Mouse (Mus musculus): ENCODE results near the gene Zfyve28.
A peak's percentile ranks its signal among the peaks of the same experiment; 100 is the strongest.

The Zfyve28 gene

GRCm38 (mm10) chr5:34288154-34288716 lies at the start of gene Zfyve28, which contains the start of gene Cfap99:
Gene Zfyve28, minus strand, starts transcription at chr5:34288449.
Gene Cfap99, plus strand, starts transcription at chr5:34288600.
- DNase-seq (ENCODE audit: low spot score) = peak; percentile 32

- DNase-seq (ENCODE audit: low spot score) = peak; percentile 26
Measured at GRCm38 (mm10) chr5:34336775-34337450, 48.7 kb upstream of the Zfyve28 start.

DNA sequence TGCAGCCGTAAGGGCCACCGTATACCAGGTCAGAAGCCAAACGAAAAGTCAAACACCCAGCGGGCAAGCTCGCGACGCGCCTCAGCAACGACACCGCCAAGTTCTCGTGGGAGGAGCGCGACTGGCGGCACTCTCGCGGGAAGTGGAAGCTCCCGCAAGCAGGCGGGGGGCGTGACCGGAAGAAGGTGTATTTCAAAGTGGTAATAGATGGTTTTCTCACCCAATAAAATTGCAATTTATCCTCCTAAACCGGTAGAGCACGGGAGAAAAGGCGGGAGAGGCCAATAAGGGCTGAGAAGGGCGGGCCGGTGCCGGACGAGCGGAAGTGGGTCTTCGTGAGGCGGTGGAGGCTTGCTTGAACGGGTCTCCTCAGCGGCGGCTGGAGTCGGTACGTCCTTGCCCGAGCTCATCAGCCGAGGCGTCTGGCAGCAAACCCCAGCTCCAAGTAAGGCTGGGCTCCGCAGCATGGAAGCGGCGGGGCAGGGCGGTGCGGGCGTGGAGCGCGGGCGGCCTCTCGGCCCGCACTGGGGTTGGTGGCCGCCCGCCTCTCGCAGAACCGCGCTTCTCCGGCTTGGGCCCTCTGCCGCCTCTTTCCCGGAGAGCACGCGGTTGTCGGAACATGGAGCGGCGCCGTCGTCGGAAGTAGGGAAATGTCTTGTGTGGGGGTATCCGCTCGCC lies 48.0 kb upstream of the Zfyve28 start, which contains the start of gene Rnf4:
TSS of gene Rnf4 (plus strand) at position 193 of the 678 bp plus-strand sequence.
- DNase-seq (ENCODE audit: low spot score) = peak; percentile 88

- no peak for DNase-seq (ENCODE audit: low spot score)
Measured at GRCm38 (mm10) chr5:34335539-34336096, 47.4 kb upstream of the Zfyve28 start.

- no peak for DNase-seq (ENCODE audit: low spot score)
Measured at GRCm38 (mm10) chr5:34334081-34334480, 45.8 kb upstream of the Zfyve28 start.

GRCm38 (mm10) chr5:34330136-34330535 lies 41.9 kb upstream of the Zfyve28 start:
- DNase-seq (ENCODE audit: low spot score) = no peak

- no peak for DNase-seq (ENCODE audit: low spot score)
Measured at GRCm38 (mm10) chr5:34326875-34327576, 38.8 kb upstream of the Zfyve28 start.

DNA sequence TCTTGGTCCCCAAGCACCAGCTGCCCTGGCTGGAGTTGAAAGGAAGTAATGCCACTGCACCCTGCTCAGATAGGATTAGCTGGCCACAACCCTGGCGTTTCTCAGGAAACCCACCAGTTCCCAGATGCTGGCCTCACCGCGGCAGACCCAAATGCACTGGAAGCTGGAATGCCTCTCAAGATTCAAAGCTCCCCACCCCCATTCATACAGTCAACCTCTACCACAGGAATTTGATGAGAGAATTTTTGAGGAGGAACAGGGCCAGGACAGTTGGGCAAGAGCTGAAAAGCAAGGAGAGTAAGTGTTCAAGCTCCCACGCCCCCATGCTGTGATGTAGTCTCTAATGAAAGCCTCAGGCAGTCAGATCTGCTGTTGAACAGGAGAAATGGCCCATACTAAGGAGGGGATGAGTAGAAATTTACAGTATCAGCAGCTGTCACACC lies 38.0 kb upstream of the Zfyve28 start:
- no peak for DNase-seq (ENCODE audit: low spot score)

- DNase-seq (ENCODE audit: low spot score) = no peak
Measured at GRCm38 (mm10) chr5:34325286-34325685, 37.0 kb upstream of the Zfyve28 start.

DNA sequence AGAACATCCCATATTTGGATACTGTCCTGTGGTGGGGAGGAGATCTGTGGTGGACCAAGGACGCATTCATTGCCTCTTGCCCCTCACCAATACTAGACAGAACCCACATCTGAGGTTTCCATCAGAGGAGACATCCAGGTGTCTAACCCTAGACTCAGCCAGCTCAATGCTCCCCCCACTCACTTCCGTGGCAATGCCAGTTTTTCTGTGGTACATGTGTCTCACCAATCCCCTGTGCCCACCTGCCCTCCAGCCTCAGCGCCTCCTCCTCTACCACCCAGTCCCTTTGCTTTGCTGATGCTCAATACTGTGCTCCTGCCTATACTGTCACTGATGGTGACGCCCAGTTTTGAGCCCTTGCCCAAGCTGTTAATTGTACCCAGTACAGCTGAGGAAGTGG lies 33.0 kb upstream of the Zfyve28 start:
- DNase-seq (ENCODE audit: low spot score) = no peak

- no peak for DNase-seq (ENCODE audit: low spot score)
Measured at GRCm38 (mm10) chr5:34319491-34320034, 31.3 kb upstream of the Zfyve28 start.

- DNase-seq (ENCODE audit: low spot score) = no peak
Measured at GRCm38 (mm10) chr5:34309016-34309415, 20.8 kb upstream of the Zfyve28 start.

- DNase-seq (ENCODE audit: low spot score) = no peak
Measured at GRCm38 (mm10) chr5:34302377-34302776, 14.1 kb upstream of the Zfyve28 start.

GRCm38 (mm10) chr5:34298937-34299535 lies 10.8 kb upstream of the Zfyve28 start:
- DNase-seq (ENCODE audit: low spot score) = no peak

DNA sequence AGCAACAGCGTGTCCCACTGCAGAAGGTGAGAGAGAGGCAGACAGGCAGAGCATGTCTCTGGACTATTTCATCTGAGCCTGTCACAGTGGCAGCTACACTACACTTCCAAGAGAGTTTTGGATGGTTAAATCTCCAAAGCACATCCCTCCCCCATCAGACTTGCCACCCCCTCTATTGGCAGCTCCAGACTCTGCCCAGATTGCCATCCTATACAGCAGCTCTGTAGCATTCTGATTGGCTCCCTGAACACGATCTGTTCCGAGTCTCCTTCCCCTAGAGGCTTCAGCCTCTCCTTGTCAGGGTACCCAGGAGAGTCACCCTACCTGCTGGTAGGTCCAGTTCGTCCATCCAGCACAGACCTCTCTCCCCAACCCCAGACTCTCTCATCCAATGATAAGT lies 9.8 kb upstream of the Zfyve28 start:
- DNase-seq (ENCODE audit: low spot score) = no peak

GRCm38 (mm10) chr5:34295141-34295540 lies 6.9 kb upstream of the Zfyve28 start:
- no peak for DNase-seq (ENCODE audit: low spot score)

- DNase-seq (ENCODE audit: low spot score) = no peak
Measured at GRCm38 (mm10) chr5:34294696-34295095, 6.4 kb upstream of the Zfyve28 start.

GRCm38 (mm10) chr5:34293363-34293762 lies 5.1 kb upstream of the Zfyve28 start:
- DNase-seq (ENCODE audit: low spot score) = no peak

DNA sequence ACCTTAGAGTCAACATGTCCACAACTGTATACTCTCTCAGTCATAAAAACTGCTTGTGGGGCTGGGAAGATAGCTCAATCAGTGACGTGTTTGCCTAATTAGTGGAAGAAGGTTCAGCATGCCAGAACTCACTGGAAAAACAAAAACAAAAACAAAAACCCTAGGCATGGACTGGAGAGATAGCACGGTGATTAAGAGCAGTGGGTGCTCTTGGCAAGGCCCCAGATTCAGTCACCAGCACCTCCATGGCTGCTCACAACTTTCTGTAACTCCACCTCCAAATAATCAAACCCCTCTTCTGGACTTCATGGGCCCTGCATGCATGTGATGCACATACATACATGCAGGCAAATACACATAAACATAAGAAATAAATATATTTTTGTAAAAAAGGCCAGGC lies 1.0 kb upstream of the Zfyve28 start:
- no peak for DNase-seq (ENCODE audit: low spot score)

DNA sequence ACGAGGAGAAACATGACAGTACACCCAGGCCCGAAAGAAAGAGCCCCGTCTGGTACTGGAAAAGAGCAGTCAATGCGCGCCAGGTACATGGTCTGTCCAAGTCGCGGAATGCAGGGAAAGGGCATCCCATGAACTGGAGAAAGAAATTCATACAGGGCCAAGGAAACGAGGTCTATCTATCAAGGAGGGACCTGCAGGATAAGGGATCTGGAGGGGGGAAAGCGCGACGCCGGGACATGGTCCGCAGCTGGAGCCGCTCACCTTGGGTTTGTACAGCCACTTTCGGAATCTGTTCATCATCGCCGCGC lies 457 bp downstream of the Zfyve28 start:
- no peak for DNase-seq (ENCODE audit: low spot score)

DNA sequence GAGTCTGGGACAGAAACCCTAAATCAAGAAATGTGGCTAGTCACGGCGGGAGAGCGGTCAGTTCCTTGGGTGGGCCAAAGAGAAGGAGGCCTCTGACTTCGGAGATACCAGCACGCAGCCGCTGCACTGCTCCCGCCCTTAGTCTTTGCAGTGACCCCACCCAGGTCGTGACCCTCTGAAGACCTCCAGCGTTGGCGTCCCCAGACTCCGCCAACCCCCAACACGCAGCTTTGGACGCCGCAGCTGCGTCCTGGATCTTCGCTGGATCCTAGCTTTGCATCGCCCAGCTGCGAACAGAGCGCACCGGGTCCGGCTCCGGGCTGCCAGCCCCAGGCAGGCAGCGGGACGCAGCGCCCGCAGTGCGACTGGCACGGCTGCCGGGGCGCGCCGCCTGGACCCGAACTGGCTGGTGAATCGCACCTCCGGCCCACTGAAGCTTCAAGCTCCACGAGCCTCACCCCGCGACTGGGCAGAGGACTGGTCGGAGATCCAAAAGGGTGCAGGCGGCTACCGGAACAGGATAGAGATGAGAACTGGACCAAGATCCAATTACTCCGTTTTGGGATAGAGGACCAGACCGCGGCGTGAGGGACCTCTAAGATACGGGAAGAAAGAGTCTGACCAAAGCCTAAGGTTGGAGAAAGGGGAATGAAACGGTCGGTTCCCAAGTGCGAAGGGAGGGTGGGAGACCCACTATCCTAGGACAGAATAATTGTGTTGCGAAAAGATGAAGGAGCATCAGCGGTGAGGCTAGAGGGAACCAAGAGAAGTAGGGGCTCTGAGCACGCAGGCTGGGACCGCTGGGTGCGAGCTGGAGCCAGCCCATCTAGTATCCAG lies 1.0 kb downstream of the Zfyve28 start:
- DNase-seq (ENCODE audit: low spot score) = no peak
